Mouse (Mus musculus) ES-E14 (cell line): Measurements from ENCODE around the gene Smarca2. TPM values are rescaled to one million over a fixed set of nuclear protein-coding genes. Genes with fewer than 3 reads are reported as not detected.

Source experiments
- DNase-seq: peaks from one replicate; pipeline ENCODE4 v3.0.0-alpha.2; 2013; ENCODE audit warnings: low read depth, low spot score
- H3K27ac ChIP-seq: 2 replicates; pipeline ENCODE4 v1.5.1; 2012; ENCODE audit warnings: low read depth, mild to moderate bottlenecking, low read length, moderate library complexity, mixed read lengths; ENCODE audit not compliant: poor library complexity, insufficient read depth, severe bottlenecking
- H3K36me3 ChIP-seq: 2 replicates; pipeline ENCODE4 v1.6.1; 2012; ENCODE audit warnings: mild to moderate bottlenecking, low read length, moderate library complexity, mixed read lengths; ENCODE audit not compliant: control insufficient read depth, poor library complexity, insufficient read depth, severe bottlenecking
- H3K4me1 ChIP-seq, 2 experiments: fragments of 150-350 bp in 1 of 2; sonication (generic) in 1 of 2; 2 replicates each; pipeline ENCODE4 v1.6.1; 2012; ENCODE audit warnings: low read length in 2 of 2, mild to moderate bottlenecking in 1 of 2, mixed read lengths in 1 of 2; ENCODE audit not compliant: control insufficient read depth in 2 of 2, insufficient read depth in 2 of 2, poor library complexity in 1 of 2
- H3K4me3 ChIP-seq, 2 experiments: fragments of 150-350 bp in 1 of 2; sonication (generic) in 1 of 2; 2 replicates each; pipeline ENCODE4 v1.5.1; 2012; ENCODE audit warnings: low read length in 2 of 2, low read depth in 1 of 2, mild to moderate bottlenecking in 1 of 2, mixed read lengths in 1 of 2; ENCODE audit not compliant: insufficient read depth in 1 of 2, poor library complexity in 1 of 2, severe bottlenecking in 1 of 2
- H3K9ac ChIP-seq: 2 replicates; pipeline ENCODE4 v1.6.1; 2012; ENCODE audit warnings: low read depth, mild to moderate bottlenecking, low read length, mixed read lengths; ENCODE audit not compliant: poor library complexity, insufficient read depth, severe bottlenecking
- H3K9me3 ChIP-seq: fragments of 150-350 bp; sonication (generic); 2 replicates; pipeline ENCODE4 v1.6.1; 2012; ENCODE audit warnings: low read depth, mild to moderate bottlenecking, low read length; ENCODE audit not compliant: control insufficient read depth, insufficient read depth
- CHD2 ChIP-seq: IDR thresholded peaks from 2 replicates; pipeline ENCODE4 v1.6.1; 2014; ENCODE audit warnings: mild to moderate bottlenecking, low read depth, low read length, inconsistent platforms
- HCFC1 ChIP-seq: IDR thresholded peaks from 2 replicates; pipeline ENCODE4 v1.6.1; 2012; ENCODE audit warnings: low read length, inconsistent platforms, borderline replicate concordance; ENCODE audit not compliant: insufficient read depth
- MAFK ChIP-seq: IDR thresholded peaks from 2 replicates; pipeline ENCODE4 v1.6.1; 2014; ENCODE audit warnings: mild to moderate bottlenecking, low read depth, low read length, inconsistent platforms; ENCODE audit not compliant: insufficient read depth
- ZC3H11A ChIP-seq: IDR thresholded peaks from 2 replicates; pipeline ENCODE4 v1.6.1; 2012; ENCODE audit warnings: low read depth, mild to moderate bottlenecking, inconsistent platforms, low read length, borderline replicate concordance
- ZNF384 ChIP-seq: IDR thresholded peaks from 2 replicates; pipeline ENCODE4 v1.6.1; 2012; ENCODE audit warnings: low read depth, low read length, inconsistent platforms
- in situ Hi-C, 2 experiments: fragments of 600-800 bp; cut with MboI; formaldehyde crosslinking; loops; one replicate each; pipeline ENCODE4 v1.15.1; 2025; ENCODE audit warnings: low sequenced_read_pairs in 2 of 2, inconsistent platforms in 1 of 2; ENCODE audit not compliant: unreplicated experiment in 2 of 2
- total RNA-seq: library from RNA; depleted of rRNA; stranded (reverse); fragments of 300-350 nt; gene quantifications from 2 replicates; pipeline ENCODE4 v1.2.3, GENCODE M21; 2012

Gene Smarca2
- total RNA-seq, 1 experiment: 3.7 TPM

- H3K4me3 ChIP-seq: no peak overlapping the region
- no peaks in the 10 kb centered on the region for H3K9me3 ChIP-seq
- no peak overlapping the region for H3K27ac ChIP-seq
- TF ChIP-seq CHD2 (no peak), ZNF384 (no peak), ZC3H11A (no peak), MAFK (no peak), HCFC1 (no peak)
- no peak overlapping the region for H3K9ac ChIP-seq
- H3K4me1 ChIP-seq: no peaks in the 10 kb centered on the region
- no peaks in the 10 kb centered on the region for H3K36me3 ChIP-seq
- in situ Hi-C loops: no loop called here
- no peak for DNase-seq
Observed at GRCm38 (mm10) chr19:26675917-26676316, 71.1 kb downstream of the Smarca2 start.

- Histone ChIP-seq H3K4me1 (no peaks in the 10 kb centered on the region), H3K9me3 (no peaks in the 10 kb centered on the region), H3K27ac (no peak overlapping the region), H3K9ac (no peak overlapping the region), H3K4me3 (no peak overlapping the region), H3K36me3 (no peaks in the 10 kb centered on the region)
- TF ChIP-seq MAFK (no peak), ZC3H11A (no peak), ZNF384 (no peak), CHD2 (no peak), HCFC1 (no peak)
- no peak for DNase-seq
- in situ Hi-C loops: no loop called here
Observed at GRCm38 (mm10) chr19:26678543-26678942, 73.7 kb downstream of the Smarca2 start.

DNA sequence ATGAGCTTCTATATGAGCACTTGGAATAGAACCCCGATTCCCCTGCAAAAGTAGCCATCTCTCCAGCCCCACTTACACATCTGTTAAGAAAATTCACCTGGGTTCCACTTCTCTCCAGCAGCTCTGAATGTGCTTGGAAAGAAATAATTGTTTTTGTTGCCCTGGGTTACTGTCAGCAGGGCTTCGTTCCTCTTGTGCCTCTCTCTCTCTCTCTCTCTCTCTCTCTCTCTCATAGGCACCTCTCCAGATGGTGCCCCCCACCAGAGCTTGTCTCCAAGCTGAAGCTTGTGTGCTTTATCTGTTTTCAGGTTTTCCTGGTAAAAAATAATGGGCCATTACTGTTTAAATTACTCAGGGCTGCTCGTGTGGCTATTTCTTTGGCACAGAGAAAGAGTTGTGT, 74.8 kb downstream of the Smarca2 start:
- in situ Hi-C loops: no loop called here
- DNase-seq: no peak
- H3K9ac ChIP-seq: no peak overlapping the region

DNA sequence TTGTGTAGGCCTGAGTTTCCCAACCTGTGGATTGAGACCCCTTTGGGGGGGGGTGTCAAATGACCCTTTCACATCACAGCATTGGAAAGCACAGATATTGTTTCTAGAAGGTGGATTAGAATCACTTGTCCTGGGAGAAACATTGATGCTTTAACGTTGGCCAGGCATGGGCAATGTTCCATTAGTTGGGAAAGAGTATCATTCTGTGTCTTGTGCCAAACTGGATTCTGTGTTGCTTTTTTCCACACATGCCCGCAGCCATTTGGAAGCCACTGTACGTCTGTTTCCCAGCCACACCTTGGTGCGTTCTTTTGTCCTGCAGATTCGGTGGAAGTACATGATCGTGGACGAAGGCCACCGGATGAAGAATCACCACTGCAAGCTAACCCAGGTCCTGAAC, 76.7 kb downstream of the Smarca2 start:
- no peak overlapping the region for H3K27ac ChIP-seq
- H3K9ac ChIP-seq: no peak overlapping the region
- no peaks in the 10 kb centered on the region for H3K4me1 ChIP-seq
- no peaks in the 10 kb centered on the region for H3K36me3 ChIP-seq
- no peak for TF ChIP-seq HCFC1
- in situ Hi-C loops: no loop called here
- DNase-seq: no peak
- no peaks in the 10 kb centered on the region for H3K9me3 ChIP-seq
- no peak overlapping the region for H3K4me3 ChIP-seq

More for the DNA sequence above, 74.8 kb downstream of the Smarca2 start:
- no peak overlapping the region for H3K4me3 ChIP-seq
- no peaks in the 10 kb centered on the region for H3K4me1 ChIP-seq
- no peaks in the 10 kb centered on the region for H3K9me3 ChIP-seq
- no peaks in the 10 kb centered on the region for H3K36me3 ChIP-seq
- TF ChIP-seq HCFC1 (no peak), ZC3H11A (no peak), CHD2 (no peak), ZNF384 (no peak), MAFK (no peak)
- no peak overlapping the region for H3K27ac ChIP-seq

- in situ Hi-C loops: no loop called here
- Histone ChIP-seq H3K9me3 (no peaks in the 10 kb centered on the region), H3K4me3 (no peak overlapping the region), H3K4me1 (no peaks in the 10 kb centered on the region), H3K36me3 (no peaks in the 10 kb centered on the region), H3K9ac (no peak overlapping the region), H3K27ac (no peak overlapping the region)
- no peak for TF ChIP-seq CHD2
- TF ChIP-seq HCFC1: no peak
- TF ChIP-seq ZNF384: no peak
- no peak for TF ChIP-seq MAFK
- TF ChIP-seq ZC3H11A: no peak
- DNase-seq: no peak
Observed at GRCm38 (mm10) chr19:26682130-26682529, 77.3 kb downstream of the Smarca2 start.
